In genomic region chr2:70509021-70509632, GRCm38 (mm10) we compare ENCODE assay signal across 8 mouse cellular contexts. TPM values are rescaled to one million over a fixed set of nuclear protein-coding genes. Genes with fewer than 3 reads are reported as not detected.
A peak's percentile ranks its signal among the peaks of the same experiment; 100 is the strongest.
DNase-seq lines count a peak whose midpoint lies in the region; ATAC-seq and TF ChIP-seq lines count a peak whose summit lies in the region.

No protein-coding gene starts in this region.

- peak; percentile 93 for ATAC-seq in forebrain, embryonic 16.5 days
- ATAC-seq in liver, postnatal 0 days: peak; percentile 77
- 0 out of 2 replicates have a peak, but pooled peaks have one; percentile 19 for ATAC-seq in neutrophil, adult 5-6 weeks (ENCODE audit: extremely low read depth, insufficient number of reproducible peaks, low FRiP score, poor library complexity, severe bottlenecking)

- peaks cover 0 to 14% of the 10 kb centered on the region in 2 experiments; a peak in 2 of 4 replicates for H3K4me1 ChIP-seq in CH12.LX (ENCODE audit: control insufficient read depth in 1 of 2, insufficient read depth in 2 of 2)
- H3K4me1 ChIP-seq in forebrain, embryonic 16.5 days (replicated peaks; ENCODE audit: control insufficient read depth, insufficient read depth, low read length): peaks cover 9% of the 10 kb centered on the region
- peaks cover 6% of the 10 kb centered on the region for H3K4me1 ChIP-seq in liver, postnatal 0 days (ENCODE audit: insufficient read depth)
- peaks cover 3% of the 10 kb centered on the region for H3K4me1 ChIP-seq in thymus, adult 2 months (replicated peaks; ENCODE audit: control insufficient read depth, insufficient read depth, low read length)

- TF ChIP-seq RAD21 in CH12.LX (IDR thresholded peaks at IDR 0.05; ENCODE audit: low read depth, low read length): no peak

- TF ChIP-seq CTCF in CH12.LX (conservative IDR thresholded peaks at IDR 0.05 in 1 of 2, IDR thresholded peaks at IDR 0.05 in 1 of 2; ENCODE audit: low read depth in 2 of 2, low read length in 2 of 2): peak in 1 of 2 experiments; percentile 20; a peak in 1 of 4 replicates
- TF ChIP-seq CTCF in liver, postnatal 0 days (IDR thresholded peaks at IDR 0.05; ENCODE audit: low read depth): peak; percentile 53
- TF ChIP-seq CTCF in thymus, adult 2 months (IDR thresholded peaks at IDR 0.05; ENCODE audit: borderline replicate concordance, control insufficient read depth, extremely low read depth, insufficient read depth, low read length, poor library complexity): no peak

- no peak for TF ChIP-seq EP300 in CH12.LX (IDR thresholded peaks at IDR 0.05; ENCODE audit: low read length)
- no peak for TF ChIP-seq EP300 in liver, postnatal 0 days (IDR thresholded peaks at IDR 0.05; ENCODE audit: low read depth)

- H3K27ac ChIP-seq in CH12.LX (ENCODE audit: insufficient read depth, low read depth): no peak overlapping the region
- H3K27ac ChIP-seq in forebrain, embryonic 16.5 days (ENCODE audit: low read length): 0 out of 2 replicates have a peak overlapping the region, but pooled peaks have one; percentile 19
- H3K27ac ChIP-seq in liver, postnatal 0 days (ENCODE audit: low read depth): no peak overlapping the region
- no peak overlapping the region for H3K27ac ChIP-seq in thymus, adult 2 months (ENCODE audit: control insufficient read depth, insufficient read depth, low read length)

- no peaks in the 10 kb centered on the region for H3K27me3 ChIP-seq in CH12.LX (replicated peaks)
- H3K27me3 ChIP-seq in forebrain, embryonic 16.5 days (replicated peaks; ENCODE audit: control insufficient read depth, insufficient read depth, low read length): no peaks in the 10 kb centered on the region
- peaks cover 22% of the 10 kb centered on the region for H3K27me3 ChIP-seq in liver, postnatal 0 days (ENCODE audit: insufficient read depth, low read length)
- H3K27me3 ChIP-seq in thymus, adult 2 months (ENCODE audit: control insufficient read depth, insufficient read depth, low read length): peaks cover 19% of the 10 kb centered on the region

- in situ Hi-C loops in CH12.LX (cut with MboI; ENCODE audit: low pct_ligation_motif_present, low pct_unique_long_range_greater_than_20kb, low sequenced_read_pairs): no loop called here

- peak overlapping the region in 1 of 3 experiments; percentile 23 for H3K4me3 ChIP-seq in CH12.LX (replicated peaks in 1 of 3; ENCODE audit: low read depth in 2 of 3, low read length in 2 of 3, poor library complexity in 1 of 3)
- H3K4me3 ChIP-seq in forebrain, embryonic 16.5 days (replicated peaks; ENCODE audit: low read length): peak overlapping the region; percentile 58
- H3K4me3 ChIP-seq in liver, postnatal 0 days (ENCODE audit: low read depth, low read length): peak overlapping the region; percentile 48
- H3K4me3 ChIP-seq in thymus, adult 2 months (ENCODE audit: control insufficient read depth, insufficient read depth, low read length): 0 out of 2 replicates have a peak overlapping the region, but pooled peaks have one; percentile 19

- no peak for DNase-seq in CH12.LX (ENCODE audit: extremely low read depth)
- peak; percentile 23 for DNase-seq in cerebellum, adult 11 months
- DNase-seq in heart, postnatal 14 days: peak; percentile 75 to 84
- peak; percentile 24 for DNase-seq in large intestine, adult 2 months (ENCODE audit: low read depth, low spot score)
- DNase-seq in liver, postnatal 0 days: peak; percentile 68
- DNase-seq in thymus, adult 2 months: peak; percentile 6

- intact Hi-C loops in heart, postnatal 14 days (cut with DNase I): no loop called here

- H3K4me2 ChIP-seq in CH12.LX (ENCODE audit: insufficient read depth, low read depth, poor library complexity, severe bottlenecking): peak overlapping the region; percentile 40
- H3K4me2 ChIP-seq in forebrain, embryonic 16.5 days (ENCODE audit: low read length): peak overlapping the region; percentile 93
- peak overlapping the region; percentile 76 for H3K4me2 ChIP-seq in liver, postnatal 0 days (ENCODE audit: low read depth, low read length)

- WGBS in forebrain, embryonic 16.5 days: under 1% methylated on average over 51 of the region's 56 CpGs
- under 1% methylated on average over 56 of the region's 56 CpGs for WGBS in large intestine, adult 2 months
- under 1% methylated on average over 49 of the region's 56 CpGs for WGBS in liver, postnatal 0 days (ENCODE audit: insufficient replicate concordance)
- 2% methylated on average over 56 of the region's 56 CpGs for WGBS in thymus, adult 2 months

- dilution Hi-C loops in CH12.LX (cut with MboI; ENCODE audit: extremely low pct_ligation_motif_present, extremely low pct_unique_long_range_greater_than_20kb, low sequenced_read_pairs): no loop called here

- H3K79me2 ChIP-seq in CH12.LX (replicated peaks; ENCODE audit: control insufficient read depth, extremely low read depth, insufficient read depth, poor library complexity, severe bottlenecking): no peaks in the 10 kb centered on the region

- no peak for TF ChIP-seq POLR2A in CH12.LX (IDR thresholded peaks at IDR 0.05; ENCODE audit: low read depth, low read length)
- no peak for TF ChIP-seq POLR2A in thymus, adult 2 months (IDR thresholded peaks at IDR 0.05; ENCODE audit: control insufficient read depth, extremely low read depth, insufficient read depth, low read length, poor library complexity)

- H3K9ac ChIP-seq in CH12.LX (ENCODE audit: insufficient read depth, low read depth): no peak overlapping the region
- peak overlapping the region; percentile 57 for H3K9ac ChIP-seq in forebrain, embryonic 16.5 days (replicated peaks; ENCODE audit: low read depth, low read length)
- H3K9ac ChIP-seq in liver, postnatal 0 days (replicated peaks): no peak overlapping the region

- H3K36me3 ChIP-seq in CH12.LX (replicated peaks in 1 of 2; ENCODE audit: control insufficient read depth in 1 of 2, insufficient read depth in 1 of 2, low read length in 1 of 2): no peaks in the 10 kb centered on the region
- H3K36me3 ChIP-seq in forebrain, embryonic 16.5 days (ENCODE audit: control insufficient read depth, insufficient read depth): no peaks in the 10 kb centered on the region
- no peaks in the 10 kb centered on the region for H3K36me3 ChIP-seq in liver, postnatal 0 days (replicated peaks; ENCODE audit: insufficient read depth, low read length)
- H3K36me3 ChIP-seq in thymus, adult 2 months (ENCODE audit: control insufficient read depth, insufficient read depth, low read length): no peaks in the 10 kb centered on the region

- peaks cover 2% of the 10 kb centered on the region for H3K9me3 ChIP-seq in CH12.LX (replicated peaks; ENCODE audit: low read length)
- no peaks in the 10 kb centered on the region; the same call in 1 of the 2 replicates for H3K9me3 ChIP-seq in forebrain, embryonic 16.5 days (ENCODE audit: control insufficient read depth, low read length)
- H3K9me3 ChIP-seq in liver, postnatal 0 days (ENCODE audit: low read length): no peaks in the 10 kb centered on the region

TF ChIP-seq in CH12.LX, 34 proteins besides CTCF, POLR2A, EP300 and RAD21:
- TF ChIP-seq MAX (IDR thresholded peaks at IDR 0.05; ENCODE audit: low read length) (no peak), MAZ (IDR thresholded peaks at IDR 0.05; ENCODE audit: low read depth, low read length) (no peak), E2F4 (IDR thresholded peaks at IDR 0.05; ENCODE audit: insufficient replicate concordance, low read depth, low read length) (no peak), MAFK (IDR thresholded peaks at IDR 0.05; ENCODE audit: insufficient replicate concordance, low read length) (no peak), PAX5 (IDR thresholded peaks at IDR 0.05; ENCODE audit: low read length) (no peak), IRF4 (IDR thresholded peaks at IDR 0.05; ENCODE audit: low read depth, low read length) (no peak), ETS1 (conservative IDR thresholded peaks at IDR 0.05; ENCODE audit: low read depth, low read length) (no peak), RCOR1 (conservative IDR thresholded peaks at IDR 0.05; ENCODE audit: low read depth, low read length) (no peak), TBP (conservative IDR thresholded peaks at IDR 0.05; ENCODE audit: low read depth, low read length) (no peak)

RNA-seq across cellular contexts. Expression of gene Erich2, which starts 0.5 kb away (rescaled TPM):
- not detected in 2 replicates for total RNA-seq in CH12.LX (2012; rRNA removed)
- total RNA-seq in CH12.LX (2014; rRNA removed): not detected in 2 replicates
- polyA plus RNA-seq in CH12.LX (2012; ENCODE audit: insufficient read length, low read depth): 0.24 and 0.27 TPM in 2 replicates
- 1.3 and 2.6 TPM in 2 replicates for polyA plus RNA-seq in forebrain, embryonic 16.5 days (2015; fragmentation: Nextera tagmentation; extraction: Ambion mirVana)
- total RNA-seq in heart, postnatal 14 days (2021): under 1 TPM; 0.14 to 0.17 TPM
- polyA plus RNA-seq in large intestine, adult 2 months (2012; rRNA removed): 0.14 and 0.31 TPM in 2 replicates
- polyA plus RNA-seq in liver, postnatal 0 days (2015; fragmentation: Nextera tagmentation; extraction: Ambion mirVana): not detected in 2 replicates
- 0.37 TPM in 1 of 2 replicates, not detected in the other for total RNA-seq in neutrophil, adult 5-6 weeks (2017)
- polyA plus RNA-seq in thymus, adult 2 months (2012; rRNA removed): 0.09 TPM in 1 of 2 replicates, not detected in the other

RNA-seq across cellular contexts. Expression of gene Sp5, which starts 34.4 kb away (rescaled TPM):
- total RNA-seq in CH12.LX (2012; rRNA removed): not detected in 2 replicates
- total RNA-seq in CH12.LX (2014; rRNA removed): not detected in 2 replicates
- polyA plus RNA-seq in CH12.LX (2012; ENCODE audit: insufficient read length, low read depth): not detected in 2 replicates
- 1.8 and 2.0 TPM in 2 replicates for polyA plus RNA-seq in forebrain, embryonic 16.5 days (2015; fragmentation: Nextera tagmentation; extraction: Ambion mirVana)
- under 1 TPM in 1 of 2 experiments, not detected in 1; 0.12 TPM for total RNA-seq in heart, postnatal 14 days (2021)
- 2.1 and 5.8 TPM in 2 replicates for polyA plus RNA-seq in large intestine, adult 2 months (2012; rRNA removed)
- polyA plus RNA-seq in liver, postnatal 0 days (2015; fragmentation: Nextera tagmentation; extraction: Ambion mirVana): 0.06 TPM in 1 of 2 replicates, not detected in the other
- total RNA-seq in neutrophil, adult 5-6 weeks (2017): not detected in 2 replicates
- 0.08 and 0.12 TPM in 2 replicates for polyA plus RNA-seq in thymus, adult 2 months (2012; rRNA removed)

RNA-seq across cellular contexts. Expression of gene Gad1, which starts 43.7 kb away (rescaled TPM):
- 0.50 and 1.4 TPM in 2 replicates for total RNA-seq in CH12.LX (2012; rRNA removed)
- total RNA-seq in CH12.LX (2014; rRNA removed): 1.7 and 1.9 TPM in 2 replicates
- 1.2 and 1.3 TPM in 2 replicates for polyA plus RNA-seq in CH12.LX (2012; ENCODE audit: insufficient read length, low read depth)
- polyA plus RNA-seq in forebrain, embryonic 16.5 days (2015; fragmentation: Nextera tagmentation; extraction: Ambion mirVana): 77.5 and 96.0 TPM in 2 replicates
- total RNA-seq in heart, postnatal 14 days (2021): under 1 TPM; 0.43 to 0.51 TPM
- 0.10 TPM in 1 of 2 replicates, not detected in the other for polyA plus RNA-seq in large intestine, adult 2 months (2012; rRNA removed)
- 0.04 TPM in 1 of 2 replicates, not detected in the other for polyA plus RNA-seq in liver, postnatal 0 days (2015; fragmentation: Nextera tagmentation; extraction: Ambion mirVana)
- 6.1 and 7.1 TPM in 2 replicates for total RNA-seq in neutrophil, adult 5-6 weeks (2017)
- 1.1 and 2.9 TPM in 2 replicates for polyA plus RNA-seq in thymus, adult 2 months (2012; rRNA removed)

Comparison
In these comparisons a context has a peak if more than half of its experiments do, and no peak if none do; other contexts are left out.
1. H3K4me2 ChIP-seq: peak in every context shown above with its lines; median percentile 93 in forebrain, embryonic 16.5 days; 76 in liver, postnatal 0 days; 40 in CH12.LX.
2. ATAC-seq: peak in every context shown above with its lines; median percentile 93 in forebrain, embryonic 16.5 days; 77 in liver, postnatal 0 days; 19 in neutrophil, adult 5-6 weeks.
3. RNA of gene Gad1, which starts 43.7 kb away (polyA plus RNA-seq): 77.5 to 96.0 TPM in forebrain, embryonic 16.5 days; 1.1 to 2.9 TPM in thymus, adult 2 months, 1.2 to 1.3 TPM in CH12.LX, 0.10 TPM in large intestine, adult 2 months and 0.04 TPM in liver, postnatal 0 days; every median in the first group is over 10 times any median in the second.